Mouse (Mus musculus): ENCODE measurements around the gene Vars. TPM values are rescaled to one million over a fixed set of nuclear protein-coding genes. Genes with fewer than 3 reads are reported as not detected.

Gene Vars
- total RNA-seq, 4 experiments from 2014 or later = 28.3 to 31.4 (median 29.3) TPM

Other genes starting within 250 kb of the Vars start
- gene Cyp21a1, start 196.4 kb upstream of the Vars start, total RNA-seq (2022) = under 1 TPM in 1 of 4 experiments, not detected in 3; 0.35 TPM
- gene Stk19, start 164.0 kb upstream of the Vars start, total RNA-seq (2022) = 10 to 100 TPM in 2 of 4 experiments, 1 to 10 TPM in 2; 8.2 to 14.6 (median 9.5) TPM
- 10 to 100 TPM; 10.6 to 15.9 (median 11.5) TPM for gene Dxo, start 164.0 kb upstream of the Vars start, total RNA-seq (2022)
- 10 to 100 TPM; 21.8 to 29.1 (median 25.8) TPM for gene Skiv2l, start 150.8 kb upstream of the Vars start, total RNA-seq (2022)
- 10 to 100 TPM; 16.6 to 17.9 (median 16.7) TPM for gene Nelfe, start 150.6 kb upstream of the Vars start, total RNA-seq (2022)
- gene Cfb, start 138.5 kb upstream of the Vars start, total RNA-seq (2022) = 1 to 10 TPM; 2.2 to 8.5 (median 4.5) TPM
- gene Zbtb12, start 121.5 kb upstream of the Vars start, total RNA-seq (2022) = 1 to 10 TPM; 8.5 to 9.9 (median 9.1) TPM
- not detected for gene Gm20547, start 118.9 kb upstream of the Vars start, total RNA-seq (2022)
- gene C2, start 102.7 kb upstream of the Vars start, total RNA-seq (2022) = 1 to 10 TPM; 1.8 to 4.1 (median 3.0) TPM
- 10 to 100 TPM; 41.5 to 45.8 (median 42.4) TPM for gene Ehmt2, start 102.5 kb upstream of the Vars start, total RNA-seq (2022)
- not detected for gene Slc44a4, start 86.5 kb upstream of the Vars start, total RNA-seq (2022)
- 10 to 100 TPM; 13.0 to 16.1 (median 14.4) TPM for gene Neu1, start 69.7 kb upstream of the Vars start, total RNA-seq (2022)
- 1 to 10 TPM; 1.4 to 5.5 (median 2.6) TPM for gene Hspa1b, start 41.7 kb upstream of the Vars start, total RNA-seq (2022)
- gene Gm20481, start 31.1 kb upstream of the Vars start, total RNA-seq (2022) = not detected
- 1 to 10 TPM; 1.8 to 7.5 (median 3.6) TPM for gene Hspa1a, start 28.8 kb upstream of the Vars start, total RNA-seq (2022)
- 10 to 100 TPM in 2 of 4 experiments, 1 to 10 TPM in 2; 8.7 to 13.3 (median 11.0) TPM for gene Hspa1l, start 28.3 kb upstream of the Vars start, total RNA-seq (2022)
- gene Lsm2, start 19.1 kb upstream of the Vars start, total RNA-seq (2022) = 10 to 100 TPM; 17.5 to 21.7 (median 17.9) TPM
- 10 to 100 TPM; 12.0 to 18.5 (median 16.6) TPM for gene Vwa7, start 15.6 kb downstream of the Vars start, total RNA-seq (2022)
- not detected for gene Sapcd1, start 27.0 kb downstream of the Vars start, total RNA-seq (2022)
- gene Msh5, start 45.8 kb downstream of the Vars start, total RNA-seq (2022) = under 1 TPM in 2 of 4 experiments, not detected in 2; 0.33 to 0.56 TPM
- 10 to 100 TPM; 21.6 to 33.8 (median 30.0) TPM for gene Clic1, start 49.0 kb downstream of the Vars start, total RNA-seq (2022)
- 10 to 100 TPM; 13.5 to 22.7 (median 21.5) TPM for gene Ddah2, start 58.0 kb downstream of the Vars start, total RNA-seq (2022)
- gene Ly6g6c, start 64.4 kb downstream of the Vars start, total RNA-seq (2022) = not detected
- gene Mpig6b, start 65.2 kb downstream of the Vars start, total RNA-seq (2022) = 1 to 10 TPM in 1 of 4 experiments, under 1 TPM in 3; 0.34 to 1.0 (median 0.85) TPM
- gene Ly6g6e, start 75.9 kb downstream of the Vars start, total RNA-seq (2022) = not detected
- under 1 TPM in 3 of 4 experiments, not detected in 1; 0.69 to 0.95 (median 0.85) TPM for gene Ly6g6d, start 77.1 kb downstream of the Vars start, total RNA-seq (2022)
- under 1 TPM in 1 of 4 experiments, not detected in 3; 0.24 TPM for gene Ly6g6f, start 84.6 kb downstream of the Vars start, total RNA-seq (2022)
- 10 to 100 TPM; 60.7 to 64.8 (median 62.3) TPM for gene Abhd16a, start 88.3 kb downstream of the Vars start, total RNA-seq (2022)
- not detected for gene Ly6g5c, start 107.3 kb downstream of the Vars start, total RNA-seq (2022)
- not detected for gene Ly6g5b, start 114.4 kb downstream of the Vars start, total RNA-seq (2022)
- 10 to 100 TPM in 1 of 4 experiments, 1 to 10 TPM in 3; 6.6 to 10.2 (median 8.2) TPM for gene Gpank1, start 120.5 kb downstream of the Vars start, total RNA-seq (2022)
- 100 to 1,000 TPM; 152 to 184 (median 155) TPM for gene Csnk2b, start 121.1 kb downstream of the Vars start, total RNA-seq (2022)
- 10 to 100 TPM; 27.8 to 33.4 (median 30.3) TPM for gene D17H6S53E, start 125.4 kb downstream of the Vars start, total RNA-seq (2022)
- under 1 TPM in 1 of 4 experiments, not detected in 3; 0.26 TPM for gene Apom, start 131.1 kb downstream of the Vars start, total RNA-seq (2022)
- gene Bag6, start 134.2 kb downstream of the Vars start, total RNA-seq (2022) = 100 to 1,000 TPM; 233 to 266 (median 242) TPM
- gene Prrc2a, start 163.9 kb downstream of the Vars start, total RNA-seq (2022) = 100 to 1,000 TPM; 130 to 143 (median 140) TPM
- 1 to 10 TPM; 1.9 to 3.3 (median 2.4) TPM for gene Aif1, start 175.1 kb downstream of the Vars start, total RNA-seq (2022)
- 1 to 10 TPM; 1.8 to 3.6 (median 2.6) TPM for gene Lst1, start 187.5 kb downstream of the Vars start, total RNA-seq (2022)
- gene Ltb, start 193.5 kb downstream of the Vars start, total RNA-seq (2022) = 1 to 10 TPM in 1 of 4 experiments, under 1 TPM in 3; 0.69 to 1.6 (median 0.80) TPM
- under 1 TPM; 0.25 to 0.97 (median 0.52) TPM for gene Tnf, start 201.0 kb downstream of the Vars start, total RNA-seq (2022)
- under 1 TPM in 1 of 4 experiments, not detected in 3; 0.44 TPM for gene Lta, start 204.4 kb downstream of the Vars start, total RNA-seq (2022)
- under 1 TPM in 1 of 4 experiments, not detected in 3; 0.72 TPM for gene Gm16181, start 219.8 kb downstream of the Vars start, total RNA-seq (2022)
- gene Atp6v1g2, start 232.7 kb downstream of the Vars start, total RNA-seq (2022) = 1 to 10 TPM; 1.7 to 3.6 (median 1.9) TPM
- 1 to 10 TPM; 8.2 to 9.4 (median 8.5) TPM for gene Nfkbil1, start 234.8 kb downstream of the Vars start, total RNA-seq (2022)
- 10 to 100 TPM; 76.7 to 92.1 (median 86.6) TPM for gene Ddx39b, start 240.8 kb downstream of the Vars start, total RNA-seq (2022)

Measured in heart, adult 8-10 months (tissue).